Mouse (Mus musculus): ENCODE measurements around the gene C2.

- no peak for TF ChIP-seq CTCF (IDR thresholded peaks at IDR 0.05; ENCODE audit: low read depth, low read length)
- no peak for TF ChIP-seq GATA2 (IDR thresholded peaks at IDR 0.05; ENCODE audit: borderline replicate concordance, low read depth, low read length)
- TF ChIP-seq GATA1 (IDR thresholded peaks at IDR 0.05; ENCODE audit: borderline replicate concordance, low read length), result no peak
- TF ChIP-seq TAL1 (conservative IDR thresholded peaks at IDR 0.05; ENCODE audit: low read depth, low read length), result no peak
- no peak for TF ChIP-seq POLR2AphosphoS5 (IDR thresholded peaks at IDR 0.05; ENCODE audit: insufficient replicate concordance, low read depth, low read length)
These were observed 18.7 kb downstream of the C2 start, which contains the start of gene Zbtb12 for GRCm38 (mm10) chr17:34879336-34879879.

Data from G1E (cell line).